Mouse (Mus musculus) CD4-positive, CD25-positive, alpha-beta regulatory T cell, adult 4 months (primary cell): ENCODE measurements around the gene Acaca. TPM values are rescaled to one million over a fixed set of nuclear protein-coding genes. Genes with fewer than 3 reads are reported as not detected.

ENCODE experiments used
- ATAC-seq: one replicate; pipeline ENCODE4 v1.8.0; 2017
- polyA plus RNA-seq, 2 experiments: library from polyadenylated mRNA; unstranded; fragments of 100-300 nt; shearing (Covaris generic); gene quantifications; one replicate each; pipeline ENCODE4 v1.2.1; 2017

Acaca gene
- polyA plus RNA-seq, 2 experiments from 2014 or later: 4.8 to 5.4 TPM

DNA sequence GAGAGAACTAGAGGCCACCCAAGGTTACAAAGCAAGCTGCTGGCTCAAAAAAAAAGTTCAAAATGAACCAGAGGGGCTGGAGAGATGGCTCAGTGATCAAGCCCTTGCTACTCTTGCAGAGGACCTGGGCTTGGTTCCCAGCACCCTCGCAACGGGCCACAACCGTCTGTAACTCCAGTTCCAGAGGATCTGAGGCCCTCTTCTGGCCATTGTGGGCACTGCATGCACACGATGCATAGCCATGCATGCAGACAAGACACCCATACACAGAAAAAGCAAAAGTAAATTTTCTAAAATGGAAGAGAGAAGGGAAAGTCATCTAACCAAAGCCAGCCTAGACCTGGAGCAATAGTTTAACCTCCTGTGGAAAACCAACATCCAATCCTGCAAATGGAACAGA, 277.3 kb downstream of the Acaca start:
- no peak for ATAC-seq

DNA sequence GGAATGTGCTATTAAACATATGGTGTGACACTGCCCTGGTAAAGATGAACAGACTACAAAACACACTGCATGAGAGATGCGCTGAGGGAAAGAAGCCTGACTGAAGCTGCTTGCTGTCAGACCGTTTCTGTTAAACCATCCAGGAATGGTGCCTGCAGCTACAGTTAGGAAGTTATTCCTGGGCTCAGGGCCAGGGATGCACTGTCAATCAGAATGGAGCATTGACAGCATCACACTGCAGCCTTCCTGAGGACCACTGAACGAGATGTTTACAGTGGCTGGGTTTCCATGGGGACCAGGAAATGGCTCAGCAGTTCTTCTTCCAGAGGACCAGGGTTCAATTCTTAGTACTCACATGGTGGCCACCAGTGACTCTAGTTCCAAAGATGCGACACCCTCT, 280.9 kb downstream of the Acaca start:
- ATAC-seq: no peak

GRCm38 (mm10) chr11:84410879-84411641, 281.6 kb downstream of the Acaca start:
- no peak for ATAC-seq

GRCm38 (mm10) chr11:84411642-84412018, 282.2 kb downstream of the Acaca start:
- no peak for ATAC-seq

- no peak for ATAC-seq
Observed at GRCm38 (mm10) chr11:84412201-84412934, 282.9 kb downstream of the Acaca start.

- ATAC-seq: no peak
Observed at GRCm38 (mm10) chr11:84413111-84413510, 283.6 kb downstream of the Acaca start.

- no peak for ATAC-seq
Observed at GRCm38 (mm10) chr11:84420779-84421178, 291.3 kb downstream of the Acaca start.

DNA sequence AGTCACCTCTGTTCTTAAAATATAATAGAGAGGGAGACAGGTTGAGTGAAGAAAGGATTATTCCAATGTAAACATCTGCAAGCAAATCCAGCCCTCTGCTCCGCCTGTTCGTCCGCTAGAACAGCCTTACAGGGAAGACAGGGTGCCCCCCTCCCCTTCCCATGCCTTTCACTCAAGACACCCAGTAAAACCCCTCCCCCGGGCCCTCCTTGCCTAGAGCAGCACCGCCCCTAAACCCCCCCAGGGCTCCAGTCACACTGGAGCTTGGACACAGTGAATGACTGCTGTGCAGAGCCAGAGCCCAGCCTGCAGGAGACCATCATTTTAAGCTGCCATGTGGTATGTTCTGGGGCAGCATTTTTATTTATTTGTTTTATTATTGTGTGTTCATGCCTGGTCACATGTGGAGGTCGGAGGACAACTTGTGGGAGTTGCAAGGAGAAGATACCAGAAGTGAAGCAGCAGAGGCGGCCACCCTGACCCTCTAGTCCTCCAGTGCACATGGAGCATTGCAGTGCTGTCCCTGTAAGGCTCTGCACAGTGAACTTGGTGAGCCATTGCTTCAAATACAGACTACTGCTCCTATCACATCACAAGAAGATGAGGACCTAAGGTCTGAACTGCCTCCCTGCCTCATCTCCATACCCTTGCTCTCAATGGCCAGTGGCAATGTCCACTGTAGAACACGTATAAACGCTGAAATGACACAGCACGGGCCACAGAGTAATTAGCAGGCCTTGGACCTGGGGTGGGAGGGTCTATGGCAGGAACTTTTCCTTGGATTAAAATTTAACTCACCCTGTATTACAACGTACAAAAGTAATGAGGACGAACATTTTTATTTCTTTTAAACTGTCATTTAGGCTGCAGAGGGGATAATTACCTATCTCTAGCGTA, 296.5 kb downstream of the Acaca start:
- no peak for ATAC-seq

DNA sequence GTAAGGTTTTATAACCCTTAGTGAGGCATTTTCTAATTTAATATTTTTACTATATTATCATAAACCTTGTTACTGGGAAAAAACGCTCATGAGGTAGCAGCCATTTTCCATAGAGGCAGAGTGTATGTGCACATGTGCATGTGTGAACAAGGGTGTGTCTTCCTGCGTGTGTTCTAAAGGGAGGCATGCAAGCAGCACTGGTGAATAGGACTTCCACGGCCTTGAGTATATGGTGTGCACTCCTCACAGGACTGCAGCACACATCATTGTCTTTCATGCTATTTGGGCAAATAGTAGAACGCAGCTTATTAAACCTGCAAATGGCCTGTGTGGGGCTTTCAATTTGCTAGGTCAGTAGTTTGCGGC, 297.1 kb downstream of the Acaca start:
- no peak for ATAC-seq

DNA sequence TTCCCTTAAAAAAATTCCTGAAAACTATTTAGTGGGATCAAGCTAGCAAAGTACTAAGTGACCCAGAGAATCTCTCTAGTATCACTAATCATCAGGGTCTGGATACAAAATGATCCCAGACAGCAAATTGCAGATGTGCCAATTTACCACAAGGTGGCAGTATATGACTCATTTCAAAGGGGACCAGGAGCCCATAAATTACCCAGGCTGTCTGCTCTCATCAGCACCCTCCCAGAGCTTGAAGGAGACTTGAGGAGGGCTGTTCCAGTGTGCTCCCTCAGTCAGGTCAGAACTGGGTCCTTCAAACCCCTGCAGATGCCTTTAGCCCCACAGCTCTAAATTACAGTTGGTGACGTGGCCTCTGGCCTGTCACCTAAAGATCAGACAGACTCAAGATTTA, 300.1 kb downstream of the Acaca start:
- ATAC-seq: peak; percentile 47

GRCm38 (mm10) chr11:84430336-84430735, 300.9 kb downstream of the Acaca start:
- ATAC-seq: no peak

DNA sequence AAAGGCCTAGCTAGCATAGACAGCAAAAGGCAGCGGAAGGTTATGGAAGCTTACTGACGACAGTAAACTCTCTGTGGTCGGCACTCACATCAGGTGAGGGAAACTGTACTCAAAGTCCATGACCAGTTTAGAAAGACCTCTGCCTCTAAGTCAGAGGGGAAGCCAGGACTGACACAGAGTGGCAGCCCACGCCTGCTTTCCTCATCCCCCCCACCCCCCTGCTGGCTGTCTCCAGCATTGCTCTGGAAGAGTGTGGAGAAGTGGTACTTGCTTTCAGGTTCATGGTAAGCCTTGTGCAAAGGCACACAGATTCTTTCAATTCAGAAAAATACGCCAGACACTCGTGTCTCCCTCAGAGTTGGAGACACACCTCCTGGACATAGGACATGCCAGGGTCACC, 305.4 kb downstream of the Acaca start:
- ATAC-seq: no peak

DNA sequence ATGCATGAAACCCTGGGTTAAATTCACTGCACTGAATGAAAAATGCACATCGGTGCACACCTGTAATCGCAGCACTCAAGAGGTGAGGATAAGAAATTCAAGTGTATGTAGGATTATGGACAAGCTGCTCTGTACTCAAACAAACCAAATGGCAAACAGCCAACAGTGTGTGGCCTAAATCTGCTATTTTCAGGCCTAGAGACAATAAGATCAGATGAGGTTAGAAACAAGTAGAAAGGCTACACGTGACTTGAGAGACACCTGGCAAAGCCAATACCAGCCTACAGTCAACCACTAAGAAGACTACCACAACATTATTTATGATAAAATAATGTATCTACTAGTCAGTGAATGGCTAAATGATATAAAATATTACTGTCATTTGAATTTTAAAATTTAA, 310.9 kb downstream of the Acaca start:
- ATAC-seq: no peak

DNA sequence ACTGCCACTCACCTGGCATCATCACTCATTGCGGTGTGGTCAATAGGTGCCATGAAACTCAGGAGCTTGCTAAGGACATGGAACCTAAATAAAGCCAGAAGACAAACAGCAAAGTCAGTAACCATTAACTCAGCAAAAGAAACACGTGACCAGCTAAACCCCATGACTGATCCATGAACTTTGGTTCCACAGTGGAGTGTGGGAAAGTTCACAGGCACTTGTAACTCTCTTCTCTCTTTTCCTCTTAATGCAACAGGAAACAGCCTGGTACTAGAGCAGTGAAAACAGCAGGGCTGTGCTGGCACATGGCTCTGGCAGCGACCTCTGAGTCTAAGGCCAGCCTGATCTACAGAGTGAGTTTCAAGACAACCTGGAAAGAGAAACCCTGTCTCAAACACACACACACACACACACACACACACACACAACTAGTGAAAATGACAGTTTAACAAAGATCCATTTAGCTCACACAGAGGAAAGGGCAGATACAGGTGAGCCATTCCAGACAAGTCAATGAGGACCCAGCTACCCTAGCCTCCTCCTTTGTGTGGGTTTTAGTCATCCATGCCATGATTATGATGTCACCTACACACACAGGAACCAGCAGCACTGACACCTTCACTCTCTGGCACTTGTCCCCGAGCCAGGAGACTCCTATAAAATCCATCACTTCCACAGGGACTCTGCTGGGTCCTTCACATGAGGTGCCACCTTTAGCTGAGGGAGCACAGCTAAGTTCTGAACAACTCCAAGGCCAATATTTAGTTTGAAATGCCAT, 313.3 kb downstream of the Acaca start:
- no peak for ATAC-seq

Other genes starting within 250 kb of the Acaca start
- 10 to 100 TPM; 88.7 to 90.2 TPM for gene Ddx52, start 187.6 kb upstream of the Acaca start, polyA plus RNA-seq
- 1 to 10 TPM; 9.4 to 9.7 TPM for gene Synrg, start 165.2 kb upstream of the Acaca start, polyA plus RNA-seq
- 1 to 10 TPM; 7.3 to 10.0 TPM for gene Dusp14, start 60.4 kb upstream of the Acaca start, polyA plus RNA-seq
- gene Tada2a, start 72 bp upstream of the Acaca start, polyA plus RNA-seq: 10 to 100 TPM; 10.5 to 13.8 TPM
- not detected for gene Gm11437, start 37.8 kb downstream of the Acaca start, polyA plus RNA-seq